Mouse (Mus musculus) forelimb bud, embryonic 11.5 days (tissue): Measurements from ENCODE around the gene Fam162b.

Experiments used
- DNase-seq: peaks from one replicate; pipeline ENCODE4 v3.0.0-alpha.2; 2012; ENCODE audit warnings: low read depth, low spot score

Fam162b gene

GRCm38 (mm10) chr10:51590139-51590574, at the start of gene Fam162b:
Gene Fam162b (minus strand): TSS chr10:51590517.
- peak; percentile 11 for DNase-seq

GRCm38 (mm10) chr10:51631411-51632136, 41.3 kb upstream of the Fam162b start, which contains the start of gene Gprc6a:
Gene Gprc6a (minus strand): TSS chr10:51631461.
- no peak for DNase-seq

GRCm38 (mm10) chr10:51621193-51621592, 30.9 kb upstream of the Fam162b start:
- no peak for DNase-seq

GRCm38 (mm10) chr10:51620126-51620525, 29.8 kb upstream of the Fam162b start:
- no peak for DNase-seq

GRCm38 (mm10) chr10:51618538-51618937, 28.2 kb upstream of the Fam162b start:
- DNase-seq = no peak

GRCm38 (mm10) chr10:51614826-51615590, 24.7 kb upstream of the Fam162b start:
- DNase-seq = no peak

- DNase-seq = no peak
These were observed 23.1 kb upstream of the Fam162b start for GRCm38 (mm10) chr10:51613421-51613820.

- DNase-seq = no peak
These were observed 21.8 kb upstream of the Fam162b start for GRCm38 (mm10) chr10:51611969-51612682.

GRCm38 (mm10) chr10:51609741-51610425, 19.6 kb upstream of the Fam162b start:
- DNase-seq = no peak

- no peak for DNase-seq
These were observed 6.8 kb upstream of the Fam162b start for GRCm38 (mm10) chr10:51596928-51597635.

- DNase-seq = peak; percentile 68
These were observed 4.9 kb upstream of the Fam162b start for GRCm38 (mm10) chr10:51595001-51595931.

- no peak for DNase-seq
These were observed 1.3 kb upstream of the Fam162b start for GRCm38 (mm10) chr10:51591574-51591973.

- DNase-seq = no peak
These were observed 5.4 kb downstream of the Fam162b start for GRCm38 (mm10) chr10:51584919-51585318.

- no peak for DNase-seq
These were observed 5.9 kb downstream of the Fam162b start for GRCm38 (mm10) chr10:51584378-51584777.

- DNase-seq = no peak
These were observed 18.9 kb downstream of the Fam162b start for GRCm38 (mm10) chr10:51571225-51571996.

- no peak for DNase-seq
These were observed 34.3 kb downstream of the Fam162b start for GRCm38 (mm10) chr10:51556005-51556404.

- peak; percentile 83 for DNase-seq
These were observed 36.8 kb downstream of the Fam162b start for GRCm38 (mm10) chr10:51553348-51554123.
